Mouse (Mus musculus): ENCODE results near the gene Gpat2. TPM values are rescaled to one million over a fixed set of nuclear protein-coding genes. Genes with fewer than 3 reads are reported as not detected.

Gene Gpat2
- under 1 TPM in 1 of 2 experiments, not detected in 1; 0.48 TPM for total RNA-seq (2021)

DNA sequence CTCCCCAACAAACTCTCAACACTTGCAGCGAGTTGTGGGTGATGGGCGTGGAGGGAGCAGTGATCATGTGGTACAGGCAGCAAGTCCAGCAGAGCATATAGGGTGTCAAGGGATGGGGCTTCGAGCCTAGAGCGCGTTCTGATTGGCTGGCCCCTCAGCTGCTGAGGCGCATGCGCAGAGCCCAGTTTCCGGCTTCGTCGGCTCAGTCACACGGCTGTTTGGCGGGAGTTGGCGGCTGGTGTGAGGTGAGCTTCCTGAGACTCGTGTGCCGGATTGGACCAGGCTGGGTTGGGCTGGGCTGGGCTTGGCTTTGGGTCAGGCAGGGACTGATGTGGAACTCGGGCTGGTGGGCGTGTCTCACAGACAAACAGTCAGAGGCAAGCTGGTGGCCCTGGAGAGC is at the start of gene Gpat2:
Gene Gpat2, plus strand, starts transcription at position 223 of the 400 bp plus-strand sequence.
- intact Hi-C loops (cut with DNase I): no loop called here
- DNase-seq (ENCODE audit: low spot score in 2 of 2): no peak

GRCm38 (mm10) chr2:127375759-127376341 is 49.1 kb upstream of the Gpat2 start:
- intact Hi-C loops (cut with DNase I): no loop called here
- no peak for DNase-seq (ENCODE audit: low spot score in 2 of 2)

GRCm38 (mm10) chr2:127376423-127377051 is 48.5 kb upstream of the Gpat2 start:
- DNase-seq (ENCODE audit: low spot score in 2 of 2): no peak
- intact Hi-C loops (cut with DNase I): no loop called here

DNA sequence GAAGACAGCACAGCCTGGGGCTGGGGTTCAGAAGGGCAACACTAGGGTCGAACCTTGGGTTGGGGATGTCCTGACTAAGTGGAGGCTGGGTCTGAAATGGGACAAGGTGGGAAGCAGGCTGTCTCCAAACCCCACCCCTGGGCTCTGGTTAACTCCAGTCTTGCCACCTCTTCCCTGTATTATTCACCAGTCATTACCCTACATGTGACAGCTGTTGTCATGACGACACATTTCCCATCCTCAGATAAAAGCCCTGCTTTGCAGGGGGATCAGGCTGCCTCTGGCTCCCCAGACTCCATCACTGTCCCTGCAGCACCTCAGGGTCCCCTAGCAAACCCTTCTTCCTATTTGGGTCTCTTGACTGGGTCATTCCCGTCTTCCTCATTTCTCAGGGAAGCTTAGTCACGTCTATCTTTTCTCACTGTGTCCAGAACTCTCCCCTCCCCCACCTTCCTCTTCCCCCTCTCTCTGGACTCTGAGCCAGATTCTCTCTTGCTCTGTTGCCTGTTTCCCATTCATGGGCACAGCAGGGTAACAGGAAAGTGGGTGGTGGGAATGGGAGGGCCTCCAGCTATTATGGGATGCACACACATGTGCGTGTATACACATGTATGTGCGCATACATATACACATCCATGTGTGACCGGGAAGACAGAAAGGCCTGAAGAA is 46.9 kb upstream of the Gpat2 start:
- intact Hi-C loops (cut with DNase I): no loop called here
- DNase-seq (ENCODE audit: low spot score in 2 of 2): no peak

DNA sequence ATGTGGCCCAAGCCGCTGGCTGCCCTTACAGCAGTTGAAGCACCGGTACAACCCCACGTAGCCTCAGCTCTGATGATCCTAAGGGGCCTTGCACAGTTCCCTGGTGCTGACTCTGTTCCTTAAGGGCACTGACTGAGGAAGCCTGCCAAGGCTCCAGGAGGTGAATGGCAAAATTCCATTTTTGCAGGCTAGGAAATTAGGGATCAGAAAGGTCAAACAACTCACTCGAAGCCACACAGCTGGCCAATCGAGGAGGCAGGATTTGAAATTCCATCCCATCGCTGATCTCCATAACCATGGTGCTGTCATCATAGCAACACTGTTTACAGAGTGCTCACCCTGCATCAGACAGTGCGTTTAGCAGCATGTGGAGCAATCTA is 46.4 kb upstream of the Gpat2 start:
- intact Hi-C loops (cut with DNase I): no loop called here
- no peak for DNase-seq (ENCODE audit: low spot score in 2 of 2)

- DNase-seq (ENCODE audit: low spot score in 2 of 2): no peak
- intact Hi-C loops (cut with DNase I): no loop called here
These were observed 45.7 kb upstream of the Gpat2 start for GRCm38 (mm10) chr2:127379250-127379649.

GRCm38 (mm10) chr2:127383881-127384280 is 41.1 kb upstream of the Gpat2 start:
- intact Hi-C loops (cut with DNase I): no loop called here
- DNase-seq (ENCODE audit: low spot score in 2 of 2): no peak

DNA sequence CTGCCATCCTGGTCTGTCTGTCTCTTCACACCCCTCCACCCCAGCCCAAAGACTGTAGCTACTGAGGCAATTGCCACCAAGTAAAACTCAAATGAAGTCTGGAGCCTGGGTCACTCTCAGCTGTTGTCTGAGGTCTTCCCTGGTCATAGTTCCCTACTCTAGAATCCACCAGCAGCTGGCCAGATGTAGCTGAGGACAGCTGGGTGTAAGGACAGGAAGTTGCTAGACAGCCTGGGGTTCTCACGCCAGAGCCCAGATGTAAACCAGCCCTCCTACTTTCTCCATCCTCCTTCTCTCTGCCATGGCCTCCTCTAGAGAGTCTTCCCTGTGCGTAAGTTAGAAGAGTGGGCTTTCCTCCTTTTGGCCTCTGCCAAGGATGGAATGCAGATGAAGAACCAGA is 37.5 kb upstream of the Gpat2 start:
- intact Hi-C loops (cut with DNase I): no loop called here
- DNase-seq (ENCODE audit: low spot score in 2 of 2): no peak

DNA sequence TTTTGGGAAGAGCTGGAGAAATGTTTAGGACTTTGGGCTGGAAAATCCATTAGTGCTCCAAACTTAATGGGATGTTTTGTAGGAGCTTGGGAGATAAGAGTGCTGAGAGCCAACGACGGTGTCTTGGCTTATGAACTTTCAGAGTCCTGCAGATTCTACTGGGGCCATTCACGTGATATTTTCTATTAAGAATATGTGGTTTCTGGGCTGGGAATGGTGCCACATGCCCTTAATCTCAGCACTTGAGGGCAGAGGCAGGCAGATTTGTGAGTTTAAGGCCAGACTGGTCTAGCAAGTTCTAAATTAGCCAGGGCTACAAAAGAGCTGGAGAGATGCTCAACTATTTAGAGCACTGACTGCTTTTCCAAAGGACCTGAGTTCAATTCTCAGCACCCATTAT is 34.6 kb upstream of the Gpat2 start:
- intact Hi-C loops (cut with DNase I): no loop called here
- no peak for DNase-seq (ENCODE audit: low spot score in 2 of 2)

DNA sequence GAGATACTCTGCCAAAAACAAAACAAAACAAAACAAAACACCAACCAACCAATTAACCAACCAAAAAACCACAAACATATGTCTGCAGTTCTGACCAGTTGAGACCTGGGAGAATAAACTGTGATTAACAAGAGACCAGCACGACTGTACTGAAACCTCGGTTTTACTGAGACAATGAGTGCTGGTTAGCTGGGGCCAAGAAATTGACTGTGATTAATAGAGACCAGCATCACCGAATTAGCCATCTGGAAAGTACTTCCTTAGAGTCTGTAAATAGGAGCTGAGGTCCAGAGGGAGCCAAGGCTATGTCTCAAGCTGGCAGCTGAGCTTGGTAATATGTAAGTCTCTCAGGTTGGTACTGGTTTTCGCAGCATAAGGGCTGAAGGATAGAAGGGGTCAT is 34.2 kb upstream of the Gpat2 start:
- DNase-seq (ENCODE audit: low spot score in 2 of 2): no peak

DNA sequence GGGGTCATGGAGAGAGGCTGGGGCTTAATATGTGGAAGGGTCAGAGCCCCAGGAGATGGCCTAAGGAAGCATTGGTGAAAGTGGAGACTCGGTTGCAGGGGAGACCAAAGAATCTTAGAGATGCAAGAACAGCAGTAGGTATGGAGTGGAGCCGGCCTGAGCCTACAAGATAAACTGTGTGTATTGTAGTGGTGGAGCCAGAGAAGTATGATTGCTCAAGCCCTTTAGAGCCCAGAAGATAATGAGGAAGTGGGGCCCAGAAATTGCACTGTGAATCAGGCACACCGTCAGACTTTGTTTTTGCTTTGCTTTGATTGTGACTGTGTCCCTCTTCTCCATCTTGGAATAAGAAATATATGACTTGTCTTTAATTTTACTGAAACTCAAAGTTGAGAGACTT is 33.7 kb upstream of the Gpat2 start:
- intact Hi-C loops (cut with DNase I): no loop called here
- no peak for DNase-seq (ENCODE audit: low spot score in 2 of 2)

More for the DNA sequence above, 34.2 kb upstream of the Gpat2 start:
- intact Hi-C loops (cut with DNase I): no loop called here

GRCm38 (mm10) chr2:127394606-127395161 is 30.3 kb upstream of the Gpat2 start:
- intact Hi-C loops (cut with DNase I): loop anchor here (5.0 kb wide), 1 partner anchor 32 kb away; the partner anchor contains the start of gene Adra2b
- no peak for DNase-seq (ENCODE audit: low spot score in 2 of 2)

GRCm38 (mm10) chr2:127398738-127399137 is 26.3 kb upstream of the Gpat2 start:
- intact Hi-C loops (cut with DNase I): loop anchor here (5.0 kb wide), 1 partner anchor 36 kb away; the partner anchor contains the start of gene Adra2b
- no peak for DNase-seq (ENCODE audit: low spot score in 2 of 2)

DNA sequence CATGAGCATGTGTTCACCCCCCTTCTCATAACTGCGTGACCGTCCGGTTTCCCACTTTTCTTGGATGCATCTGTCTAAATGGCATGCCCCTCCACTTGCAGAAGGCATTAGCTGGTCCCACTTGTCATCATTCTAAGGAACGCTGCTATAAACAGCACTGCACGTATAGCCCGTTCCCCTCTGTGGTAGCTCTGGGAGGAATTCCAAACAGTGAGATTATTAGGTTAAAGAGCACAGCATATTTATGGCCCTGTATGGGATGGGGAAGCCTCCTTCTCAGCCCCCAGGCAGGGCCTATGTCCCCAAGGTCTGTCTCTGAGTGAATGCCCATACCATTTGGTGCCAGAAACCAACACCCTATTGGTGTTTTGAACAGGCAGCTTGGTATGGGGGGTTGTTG is 13.9 kb upstream of the Gpat2 start:
- DNase-seq (ENCODE audit: low spot score in 2 of 2): no peak
- intact Hi-C loops (cut with DNase I): no loop called here

DNA sequence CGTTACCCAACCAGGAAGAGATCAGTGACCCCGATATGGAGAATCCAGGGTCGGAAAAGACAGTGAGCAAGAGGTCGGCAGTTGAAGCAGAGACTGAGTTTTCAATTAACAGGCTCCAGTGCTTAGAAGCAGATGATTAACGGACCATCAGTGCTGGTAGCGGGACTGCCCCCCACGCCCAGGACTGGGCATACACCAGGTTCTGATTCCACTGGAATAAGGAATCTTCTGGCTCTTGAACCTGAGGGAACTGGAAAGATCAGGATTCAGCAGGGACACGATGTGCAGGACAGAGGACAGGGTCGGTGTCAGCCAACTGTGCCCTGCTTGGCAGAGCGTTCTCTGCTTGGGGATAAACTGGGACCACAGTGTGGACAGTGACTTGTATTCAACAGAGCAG is 9.2 kb upstream of the Gpat2 start:
- intact Hi-C loops (cut with DNase I): no loop called here
- no peak for DNase-seq (ENCODE audit: low spot score in 2 of 2)

GRCm38 (mm10) chr2:127416706-127417105 is 8.3 kb upstream of the Gpat2 start:
- intact Hi-C loops (cut with DNase I): no loop called here
- DNase-seq (ENCODE audit: low spot score in 2 of 2): no peak

DNA sequence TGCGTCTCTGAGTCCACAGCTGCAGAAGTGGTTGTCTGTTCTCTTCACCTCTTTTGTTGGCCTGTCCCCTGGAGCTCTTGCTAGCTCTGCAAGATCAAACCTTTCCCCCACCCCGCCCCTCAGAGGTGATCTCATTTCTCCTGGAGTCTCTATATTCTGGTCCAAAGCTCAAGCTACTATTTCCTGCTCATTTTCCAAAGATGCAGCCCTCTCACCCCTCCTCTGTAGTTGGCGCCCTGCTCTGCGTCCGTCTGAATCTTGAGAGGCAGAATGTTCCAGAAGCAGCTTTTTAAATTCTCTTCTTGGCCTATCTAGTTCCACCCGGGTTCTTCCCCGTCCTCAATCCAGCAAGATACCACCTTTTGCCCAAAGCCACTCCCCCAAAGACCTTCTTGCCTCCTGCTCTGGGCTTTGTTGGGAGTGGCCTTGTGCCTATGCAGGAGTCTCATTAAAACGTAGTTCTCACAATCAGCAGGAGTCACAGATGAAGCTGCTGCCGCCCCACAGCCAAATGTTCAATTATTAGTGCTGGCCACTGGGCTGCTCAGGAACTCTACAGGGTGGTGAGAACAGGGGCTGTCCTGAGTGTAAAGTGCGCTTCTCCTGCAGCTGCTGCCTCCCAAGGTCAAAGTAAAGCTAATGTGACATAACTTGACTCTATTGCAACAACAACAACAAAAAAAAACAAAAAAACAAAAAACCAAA is 6.6 kb upstream of the Gpat2 start:
- no peak for DNase-seq (ENCODE audit: low spot score in 2 of 2)
- intact Hi-C loops (cut with DNase I): no loop called here

GRCm38 (mm10) chr2:127430238-127430637 is 5.2 kb downstream of the Gpat2 start:
- intact Hi-C loops (cut with DNase I): loop anchor here (1.0 kb wide), 1 partner anchor 68 kb away; no protein-coding TSS in a partner anchor
- DNase-seq (ENCODE audit: low spot score in 2 of 2): peak; percentile 68 to 69

- intact Hi-C loops (cut with DNase I): no loop called here
- no peak for DNase-seq (ENCODE audit: low spot score in 2 of 2)
These were observed 8.7 kb downstream of the Gpat2 start for GRCm38 (mm10) chr2:127433487-127434295.

Data from left cerebral cortex, postnatal 25 days (tissue).